Mouse (Mus musculus): ENCODE measurements around the gene Flnb. TPM values are rescaled to one million over a fixed set of nuclear protein-coding genes. Genes with fewer than 3 reads are reported as not detected.
A peak's percentile ranks its signal among the peaks of the same experiment; 100 is the strongest.

Flnb gene
- polyA plus RNA-seq, 1 experiment from 2014 or later, result 14.7 TPM

DNA sequence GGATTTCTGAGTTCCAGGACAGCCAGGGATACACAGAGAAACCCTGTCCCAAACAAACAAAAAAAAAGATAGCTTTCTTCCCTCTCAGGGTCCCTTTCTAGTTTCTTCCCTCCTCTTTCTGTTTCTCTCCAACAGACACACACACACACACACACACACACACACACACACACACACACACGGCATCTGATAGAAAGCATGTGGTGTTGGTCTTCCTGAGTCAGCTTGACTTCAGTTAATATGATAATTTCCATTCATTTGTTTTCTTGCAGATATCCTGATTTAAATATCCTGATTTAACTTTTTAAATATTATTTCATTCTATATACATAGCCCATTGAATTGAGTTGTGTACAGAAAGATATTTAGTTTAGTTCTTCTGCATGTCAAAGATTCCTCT, 110.6 kb downstream of the Flnb start:
- H3K27me3 ChIP-seq (ENCODE audit: control insufficient read depth, insufficient read depth, low read length), result no peaks in the 10 kb centered on the region
- DNase-seq (ENCODE audit: low spot score) (no peak), ATAC-seq (replicated peaks; ENCODE audit: insufficient number of reproducible peaks, low FRiP score, low TSS enrichment, low read depth) (no peak)
- H3K4me3 ChIP-seq (ENCODE audit: low read depth, low read length), result no peak overlapping the region
- no peaks in the 10 kb centered on the region for H3K4me1 ChIP-seq (ENCODE audit: control insufficient read depth, insufficient read depth, low read length)
- H3K36me3 ChIP-seq (replicated peaks; ENCODE audit: control insufficient read depth, insufficient read depth, low read depth, low read length), result peaks cover 2% of the 10 kb centered on the region
- no peak overlapping the region for H3K9ac ChIP-seq (replicated peaks; ENCODE audit: low read length)
- H3K9me3 ChIP-seq (replicated peaks; ENCODE audit: control insufficient read depth, low read length), result no peaks in the 10 kb centered on the region
- no peak overlapping the region for H3K27ac ChIP-seq (replicated peaks; ENCODE audit: low read depth, low read length)
- no peak overlapping the region for H3K4me2 ChIP-seq (ENCODE audit: low read depth, low read length)
- WGBS, result 80% methylated on average over 1 of the region's 1 CpGs

DNA sequence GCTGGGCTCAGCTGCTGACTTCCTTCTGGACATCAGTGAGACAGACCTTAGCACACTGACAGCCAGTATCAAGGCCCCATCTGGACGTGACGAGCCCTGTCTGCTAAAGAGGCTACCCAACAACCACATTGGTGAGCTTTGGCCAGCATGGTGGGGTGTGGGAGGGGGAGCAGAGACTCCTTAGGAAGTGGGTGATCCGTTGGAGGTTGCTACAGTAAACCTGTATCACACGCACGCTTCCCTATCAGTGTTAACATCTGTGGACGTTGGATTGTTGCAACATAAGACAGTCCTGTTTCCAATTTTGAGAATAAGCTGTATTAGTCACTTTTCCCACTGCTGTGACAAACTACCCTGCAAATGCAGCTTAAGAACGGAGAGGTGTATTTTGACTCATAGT, 111.3 kb downstream of the Flnb start:
- ATAC-seq (replicated peaks; ENCODE audit: insufficient number of reproducible peaks, low FRiP score, low TSS enrichment, low read depth) (no peak), DNase-seq (ENCODE audit: low spot score) (no peak)
- no peak overlapping the region for H3K9ac ChIP-seq (replicated peaks; ENCODE audit: low read length)
- no peaks in the 10 kb centered on the region for H3K9me3 ChIP-seq (replicated peaks; ENCODE audit: control insufficient read depth, low read length)
- no peak overlapping the region for H3K4me3 ChIP-seq (ENCODE audit: low read depth, low read length)
- no peak overlapping the region for H3K27ac ChIP-seq (replicated peaks; ENCODE audit: low read depth, low read length)
- no peak overlapping the region for H3K4me2 ChIP-seq (ENCODE audit: low read depth, low read length)
- WGBS, result 87% methylated on average over 7 of the region's 7 CpGs
- peaks cover 2% of the 10 kb centered on the region for H3K36me3 ChIP-seq (replicated peaks; ENCODE audit: control insufficient read depth, insufficient read depth, low read depth, low read length)
- no peaks in the 10 kb centered on the region for H3K27me3 ChIP-seq (ENCODE audit: control insufficient read depth, insufficient read depth, low read length)
- H3K4me1 ChIP-seq (ENCODE audit: control insufficient read depth, insufficient read depth, low read length), result no peaks in the 10 kb centered on the region

DNA sequence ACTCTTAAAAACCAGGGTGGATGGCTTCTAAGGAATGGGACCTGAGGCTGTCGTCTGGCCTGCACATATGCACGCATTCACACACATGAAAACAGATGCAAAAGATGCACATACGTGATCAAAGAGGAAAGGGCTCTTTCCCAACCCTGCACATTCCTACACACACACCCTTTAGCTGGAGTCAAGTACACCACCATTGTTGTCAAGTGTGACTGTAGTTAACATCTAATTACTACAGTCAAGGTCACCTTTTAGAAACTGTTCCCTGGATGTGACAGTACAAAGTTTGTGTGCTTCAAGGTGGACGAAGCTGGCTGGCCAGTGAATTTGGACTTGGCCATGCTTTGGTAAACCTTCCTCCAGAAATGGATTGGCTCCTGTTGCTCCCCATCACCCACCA, 114.4 kb downstream of the Flnb start:
- Histone ChIP-seq H3K27ac (replicated peaks; ENCODE audit: low read depth, low read length) (no peak overlapping the region), H3K9me3 (replicated peaks; ENCODE audit: control insufficient read depth, low read length) (no peaks in the 10 kb centered on the region), H3K9ac (replicated peaks; ENCODE audit: low read length) (no peak overlapping the region), H3K36me3 (replicated peaks; ENCODE audit: control insufficient read depth, insufficient read depth, low read depth, low read length) (peaks cover 2% of the 10 kb centered on the region), H3K4me3 (ENCODE audit: low read depth, low read length) (no peak overlapping the region), H3K4me2 (ENCODE audit: low read depth, low read length) (no peak overlapping the region), H3K27me3 (ENCODE audit: control insufficient read depth, insufficient read depth, low read length) (no peaks in the 10 kb centered on the region), H3K4me1 (ENCODE audit: control insufficient read depth, insufficient read depth, low read length) (no peaks in the 10 kb centered on the region)
- ATAC-seq (replicated peaks; ENCODE audit: insufficient number of reproducible peaks, low FRiP score, low TSS enrichment, low read depth), result no peak
- DNase-seq (ENCODE audit: low spot score), result no peak
- WGBS, result 95% methylated on average over 4 of the region's 4 CpGs

DNA sequence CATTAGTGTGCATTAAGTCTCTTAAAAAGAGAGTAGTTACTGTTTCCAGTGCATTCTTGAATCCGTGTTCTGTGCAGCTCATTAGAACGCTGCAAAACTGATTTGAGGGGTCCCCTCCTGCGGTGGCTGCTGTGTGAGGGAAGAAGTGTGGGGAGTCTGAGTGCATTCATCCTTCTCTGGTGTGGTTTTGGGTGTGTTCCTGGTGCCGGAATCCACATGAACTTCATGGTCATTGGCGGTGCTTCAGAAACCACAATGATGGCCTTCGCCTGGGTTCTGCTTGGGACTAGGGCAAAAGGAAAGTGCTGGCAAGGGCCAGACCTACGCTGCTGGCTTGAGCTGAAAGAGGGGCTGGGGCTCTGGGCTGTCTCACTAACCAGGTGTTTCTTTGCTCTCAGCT, 116.4 kb downstream of the Flnb start:
- no peak overlapping the region for H3K9ac ChIP-seq (replicated peaks; ENCODE audit: low read length)
- H3K27ac ChIP-seq (replicated peaks; ENCODE audit: low read depth, low read length), result no peak overlapping the region
- 94% methylated on average over 7 of the region's 7 CpGs for WGBS
- H3K27me3 ChIP-seq (ENCODE audit: control insufficient read depth, insufficient read depth, low read length), result no peaks in the 10 kb centered on the region
- H3K4me1 ChIP-seq (ENCODE audit: control insufficient read depth, insufficient read depth, low read length), result no peaks in the 10 kb centered on the region
- ATAC-seq (replicated peaks; ENCODE audit: insufficient number of reproducible peaks, low FRiP score, low TSS enrichment, low read depth) (no peak), DNase-seq (ENCODE audit: low spot score) (no peak)
- H3K36me3 ChIP-seq (replicated peaks; ENCODE audit: control insufficient read depth, insufficient read depth, low read depth, low read length), result peaks cover 2% of the 10 kb centered on the region
- no peaks in the 10 kb centered on the region for H3K9me3 ChIP-seq (replicated peaks; ENCODE audit: control insufficient read depth, low read length)
- no peak overlapping the region for H3K4me3 ChIP-seq (ENCODE audit: low read depth, low read length)
- H3K4me2 ChIP-seq (ENCODE audit: low read depth, low read length), result no peak overlapping the region

DNA sequence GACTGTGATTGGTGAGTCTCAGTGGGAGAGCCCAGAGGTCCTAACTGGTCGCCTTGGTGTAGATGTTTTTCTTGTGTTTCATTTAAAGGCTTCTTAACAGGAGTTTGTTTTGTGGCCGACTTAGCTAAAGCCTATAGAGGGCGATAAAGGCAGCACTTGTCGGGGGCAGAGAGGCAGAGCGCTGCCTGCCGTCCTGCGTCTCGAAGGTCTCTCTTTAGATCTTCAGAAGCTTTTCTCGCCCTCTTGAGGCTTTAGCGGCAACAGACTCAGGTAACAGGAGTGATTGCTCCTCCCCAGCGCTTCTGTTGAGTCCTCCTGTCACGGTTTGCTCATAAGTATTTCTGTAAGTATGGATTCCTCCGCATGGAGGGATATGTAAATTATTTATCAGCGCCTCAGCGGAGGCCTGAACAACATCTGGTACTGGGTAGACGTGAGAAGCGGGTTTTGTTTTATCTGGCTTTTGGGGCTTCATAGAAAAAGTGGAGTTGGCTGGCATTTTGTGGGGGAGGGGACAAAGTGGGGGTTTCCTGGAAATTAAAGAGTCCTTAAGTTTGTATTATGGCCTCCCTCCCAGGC, 119.4 kb downstream of the Flnb start:
- Histone ChIP-seq H3K4me3 (ENCODE audit: low read depth, low read length) (no peak overlapping the region), H3K9me3 (replicated peaks; ENCODE audit: control insufficient read depth, low read length) (no peaks in the 10 kb centered on the region), H3K4me2 (ENCODE audit: low read depth, low read length) (no peak overlapping the region), H3K27ac (replicated peaks; ENCODE audit: low read depth, low read length) (no peak overlapping the region), H3K36me3 (replicated peaks; ENCODE audit: control insufficient read depth, insufficient read depth, low read depth, low read length) (no peaks in the 10 kb centered on the region; the same call in 1 of the 2 replicates), H3K27me3 (ENCODE audit: control insufficient read depth, insufficient read depth, low read length) (no peaks in the 10 kb centered on the region), H3K9ac (replicated peaks; ENCODE audit: low read length) (no peak overlapping the region), H3K4me1 (ENCODE audit: control insufficient read depth, insufficient read depth, low read length) (no peaks in the 10 kb centered on the region)
- peak; percentile 70 for DNase-seq (ENCODE audit: low spot score)
- ATAC-seq (replicated peaks; ENCODE audit: insufficient number of reproducible peaks, low FRiP score, low TSS enrichment, low read depth), result 0 out of 2 replicates have a peak, but pooled peaks have one; percentile 38
- 23% methylated on average over 17 of the region's 17 CpGs for WGBS

DNA sequence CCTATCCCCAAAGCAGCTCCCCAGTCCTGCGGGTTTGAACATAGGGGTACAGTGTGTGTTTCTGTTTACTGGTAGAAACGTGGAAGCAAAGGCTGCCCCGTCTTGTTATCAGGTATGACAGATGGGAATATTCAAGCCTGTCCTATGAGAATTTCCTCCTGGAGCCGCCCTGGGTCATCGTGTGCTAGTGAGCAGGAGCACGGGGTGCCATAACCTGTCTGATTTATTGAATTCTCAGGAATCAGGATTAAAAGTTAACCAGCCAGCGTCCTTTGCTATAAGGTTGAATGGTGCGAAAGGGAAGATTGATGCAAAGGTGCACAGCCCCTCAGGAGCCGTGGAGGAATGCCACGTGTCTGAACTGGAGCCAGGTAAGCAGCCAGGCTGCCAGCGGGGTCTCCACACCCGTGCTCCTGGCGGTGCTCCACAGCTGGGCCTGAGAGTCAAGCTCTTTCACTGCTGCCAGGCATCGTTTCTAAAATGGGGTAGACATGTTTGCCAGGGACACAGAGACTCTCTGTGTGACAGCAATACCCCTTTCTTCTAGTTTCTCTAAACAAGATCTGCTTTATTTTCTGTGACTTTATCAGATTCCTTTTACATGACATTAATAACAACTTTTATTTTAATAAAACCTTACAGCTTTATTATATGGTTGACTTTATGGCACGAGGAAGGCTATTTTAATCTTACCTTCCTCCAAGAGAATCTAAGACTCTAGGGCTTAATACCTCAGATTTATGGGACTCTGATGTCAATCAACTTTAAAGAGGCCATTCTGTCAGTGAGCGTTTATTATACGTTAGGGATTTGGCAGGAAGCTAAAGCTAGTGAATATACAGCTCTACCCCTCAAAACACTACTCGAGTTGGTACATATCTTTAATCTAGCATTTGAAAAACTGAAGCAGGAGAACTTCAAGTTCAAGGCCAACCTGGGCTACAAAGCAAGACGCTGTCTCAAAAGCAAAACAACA, 121.3 kb downstream of the Flnb start:
- Histone ChIP-seq H3K9me3 (replicated peaks; ENCODE audit: control insufficient read depth, low read length) (no peaks in the 10 kb centered on the region), H3K36me3 (replicated peaks; ENCODE audit: control insufficient read depth, insufficient read depth, low read depth, low read length) (no peaks in the 10 kb centered on the region; the same call in 1 of the 2 replicates), H3K9ac (replicated peaks; ENCODE audit: low read length) (no peak overlapping the region), H3K27ac (replicated peaks; ENCODE audit: low read depth, low read length) (no peak overlapping the region), H3K4me2 (ENCODE audit: low read depth, low read length) (no peak overlapping the region), H3K27me3 (ENCODE audit: control insufficient read depth, insufficient read depth, low read length) (no peaks in the 10 kb centered on the region), H3K4me3 (ENCODE audit: low read depth, low read length) (no peak overlapping the region), H3K4me1 (ENCODE audit: control insufficient read depth, insufficient read depth, low read length) (no peaks in the 10 kb centered on the region)
- 89% methylated on average over 19 of the region's 19 CpGs for WGBS
- DNase-seq (ENCODE audit: low spot score) (no peak), ATAC-seq (replicated peaks; ENCODE audit: insufficient number of reproducible peaks, low FRiP score, low TSS enrichment, low read depth) (no peak)

DNA sequence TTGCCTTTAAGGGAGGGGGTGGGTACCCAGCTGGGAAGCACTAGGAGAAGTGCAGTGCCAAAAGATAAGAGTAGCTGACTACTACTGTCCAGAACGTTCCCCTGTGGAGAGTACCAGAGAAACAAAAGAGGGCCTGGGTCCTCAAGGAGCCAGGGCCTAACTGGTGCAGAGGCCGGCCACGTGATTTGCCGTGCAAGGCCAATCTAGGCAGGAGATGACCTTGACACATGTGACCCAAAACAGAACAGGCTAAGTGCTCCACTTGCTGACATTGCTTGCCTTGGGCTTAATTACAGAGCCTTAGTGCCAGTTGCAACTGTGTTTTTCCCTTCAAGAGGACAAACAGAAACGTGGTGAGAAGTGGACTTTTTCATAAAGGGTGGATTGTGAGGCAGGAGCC, 123.7 kb downstream of the Flnb start:
- Histone ChIP-seq H3K9me3 (replicated peaks; ENCODE audit: control insufficient read depth, low read length) (no peaks in the 10 kb centered on the region), H3K9ac (replicated peaks; ENCODE audit: low read length) (no peak overlapping the region), H3K27me3 (ENCODE audit: control insufficient read depth, insufficient read depth, low read length) (no peaks in the 10 kb centered on the region), H3K27ac (replicated peaks; ENCODE audit: low read depth, low read length) (no peak overlapping the region), H3K4me1 (ENCODE audit: control insufficient read depth, insufficient read depth, low read length) (no peaks in the 10 kb centered on the region), H3K4me2 (ENCODE audit: low read depth, low read length) (no peak overlapping the region), H3K4me3 (ENCODE audit: low read depth, low read length) (no peak overlapping the region), H3K36me3 (replicated peaks; ENCODE audit: control insufficient read depth, insufficient read depth, low read depth, low read length) (no peaks in the 10 kb centered on the region; the same call in 1 of the 2 replicates)
- no peak for DNase-seq (ENCODE audit: low spot score)
- ATAC-seq (replicated peaks; ENCODE audit: insufficient number of reproducible peaks, low FRiP score, low TSS enrichment, low read depth), result no peak
- WGBS, result 75% methylated on average over 5 of the region's 5 CpGs

All from embryonic facial prominence, embryonic 11.5 days (tissue).